In the genomic region with DNA sequence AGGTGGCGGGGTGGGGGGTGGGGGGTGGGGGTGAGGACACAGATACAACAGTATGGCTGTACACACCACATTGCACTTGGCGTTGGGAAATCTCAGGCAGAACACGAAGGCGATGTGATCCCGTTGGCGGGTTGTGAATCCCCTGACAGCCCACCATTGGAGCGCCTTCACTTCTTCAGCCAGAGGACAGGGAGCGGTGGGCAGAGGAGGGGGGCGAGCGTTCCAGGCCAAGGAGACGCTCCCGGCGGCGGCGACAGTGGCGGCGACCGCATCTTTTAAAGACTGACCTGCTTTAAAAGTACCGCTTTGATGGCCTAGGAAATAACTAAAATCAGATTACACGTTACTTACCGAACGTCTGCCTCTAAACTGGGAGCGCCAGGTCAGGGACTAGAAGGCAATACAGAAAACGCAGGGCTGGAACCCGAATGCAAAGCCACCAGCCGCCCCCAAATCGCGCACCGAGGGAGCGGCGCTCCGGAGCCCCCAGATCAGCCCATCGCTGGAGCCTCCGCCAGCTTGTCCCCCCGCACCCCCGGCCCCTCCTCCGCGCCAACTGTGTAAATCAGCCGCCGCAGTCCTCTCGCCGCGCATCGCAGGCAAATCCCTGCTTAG, we compare ENCODE assay signal across 9 mouse cellular contexts. TPM values are rescaled to one million over a fixed set of nuclear protein-coding genes. Genes with fewer than 3 reads are reported as not detected.
DNase-seq lines count a peak whose midpoint lies in the region; ATAC-seq and TF ChIP-seq lines count a peak whose summit lies in the region.
"Had no signal": no experiment of that assay in that cellular context is flagged by ENCODE, and none has a peak within 500 bp of the region (broad histone marks: within the 10 kb centered on the region; RNA-seq: fewer than 3 reads in every experiment).

TSS of gene Slitrk3 (minus strand) at position 607 of the 615 bp plus-strand sequence.

- H3K27ac ChIP-seq in forebrain, postnatal 0 days (ENCODE audit: low read depth, low read length), result peak within 1 kb of the TSS; percentile 88
- peak within 1 kb of the TSS; percentile 37; the same call in 1 of the 2 replicates for H3K27ac ChIP-seq in neural tube, embryonic 12.5 days

- under 1% methylated on average over 44 of the region's 44 CpGs for WGBS in forebrain, postnatal 0 days
- under 1% methylated on average over 44 of the region's 44 CpGs for WGBS in neural tube, embryonic 12.5 days

- H3K9me3 ChIP-seq in forebrain, postnatal 0 days (ENCODE audit: low read length), result no peaks in the 10 kb centered on the region
- H3K9me3 ChIP-seq in neural tube, embryonic 12.5 days, result no peaks in the 10 kb centered on the region

- peak; percentile 71 for ATAC-seq in forebrain, postnatal 0 days
- ATAC-seq in neural tube, embryonic 12.5 days (ENCODE audit: low FRiP score, low read depth), result peak; percentile 71

- no peaks in the 10 kb centered on the region for H3K36me3 ChIP-seq in forebrain, postnatal 0 days (ENCODE audit: insufficient read depth)
- no peaks in the 10 kb centered on the region for H3K36me3 ChIP-seq in neural tube, embryonic 12.5 days

- H3K4me3 ChIP-seq in forebrain, postnatal 0 days (ENCODE audit: low read depth, low read length), result peak within 1 kb of the TSS; percentile 70
- peak within 1 kb of the TSS; percentile 57 for H3K4me3 ChIP-seq in neural tube, embryonic 12.5 days

- no peak for TF ChIP-seq CTCF in forebrain, postnatal 0 days (IDR thresholded peaks at IDR 0.05; ENCODE audit: low read depth)

- peak within 1 kb of the TSS; percentile 72 for H3K9ac ChIP-seq in forebrain, postnatal 0 days
- H3K9ac ChIP-seq in neural tube, embryonic 12.5 days, result peak within 1 kb of the TSS; percentile 70

- no peaks in the 10 kb centered on the region for H3K27me3 ChIP-seq in forebrain, postnatal 0 days (ENCODE audit: insufficient read depth, low read length)
- H3K27me3 ChIP-seq in neural tube, embryonic 12.5 days (replicated peaks), result peaks cover 18% of the 10 kb centered on the region

- peak within 1 kb of the TSS; percentile 71 for H3K4me2 ChIP-seq in forebrain, postnatal 0 days (ENCODE audit: low read depth)
- peak within 1 kb of the TSS; percentile 77 for H3K4me2 ChIP-seq in neural tube, embryonic 12.5 days (replicated peaks)

- intact Hi-C loops in left cerebral cortex, postnatal 14 days (cut with DNase I), result loop anchor here (10.0 kb wide), 1 partner anchor 1857 kb away; no protein-coding TSS in a partner anchor

- peaks cover 4% of the 10 kb centered on the region; the same call in 1 of the 2 replicates for H3K4me1 ChIP-seq in forebrain, postnatal 0 days (ENCODE audit: insufficient read depth)
- no peaks in the 10 kb centered on the region for H3K4me1 ChIP-seq in neural tube, embryonic 12.5 days

- DNase-seq in adrenal gland, postnatal 25 days, result peak; percentile 6
- no peak for DNase-seq in adrenal gland, adult 2 months
- DNase-seq in cerebellum, adult 11-12 months, result peak; percentile 30
- DNase-seq in forebrain, postnatal 0 days, result peak; percentile 82
- peak; percentile 63 to 73 for DNase-seq in left cerebral cortex, postnatal 14 days (ENCODE audit: low spot score in 2 of 2)
- no peak for DNase-seq in urinary bladder, postnatal 14 days (ENCODE audit: low spot score)
- no peak for DNase-seq in ovary, postnatal 14 days (ENCODE audit: low spot score)

RNA-seq across cellular contexts. Expression of gene Slitrk3, which starts in this region (rescaled TPM):
- not detected in 2 replicates for total RNA-seq in adrenal gland, postnatal 25 days (2021)
- total RNA-seq in adrenal gland, adult 2 months (2021), result not detected
- polyA plus RNA-seq in adrenal gland, adult 2 months (2012; rRNA removed), result not detected in 2 replicates
- total RNA-seq in forebrain, postnatal 0 days (2014; rRNA removed), result 21.1 and 30.4 TPM in 2 replicates
- polyA plus RNA-seq in forebrain, postnatal 0 days (2015; fragmentation: Nextera tagmentation; extraction: Ambion mirVana), result 8.4 and 20.1 TPM in 2 replicates
- total RNA-seq in left cerebral cortex, postnatal 14 days (2021), result 10 to 100 TPM; 66.8 to 67.0 TPM
- 7.9 and 8.4 TPM in 2 replicates for polyA plus RNA-seq in neural tube, embryonic 12.5 days (2016; fragmentation: Nextera tagmentation; extraction: Ambion mirVana)
- total RNA-seq: common myeloid progenitor, adult 5-6 weeks had no signal

Comparison
In these comparisons a context has a peak if more than half of its experiments do, and no peak if none do; other contexts are left out.
1. RNA of gene Slitrk3 (total RNA-seq): 66.8 to 67.0 TPM in left cerebral cortex, postnatal 14 days and 21.1 to 30.4 TPM in forebrain, postnatal 0 days; not detected in adrenal gland, adult 2 months and not detected in adrenal gland, postnatal 25 days; every median in the first group is over 10 times any median in the second.
2. Peak in DNase-seq in adrenal gland, postnatal 25 days; RNA of the gene not detected or under 1 TPM.
3. DNase-seq: peak in cerebellum, adult 11-12 months (single experiment), forebrain, postnatal 0 days (single experiment) and left cerebral cortex, postnatal 14 days (2 of 2); none in adrenal gland, adult 2 months (single experiment), urinary bladder, postnatal 14 days (single experiment) and ovary, postnatal 14 days (single experiment).